Mouse (Mus musculus): ENCODE results near the gene Borcs7. TPM values are rescaled to one million over a fixed set of nuclear protein-coding genes. Genes with fewer than 3 reads are reported as not detected.
"Not testable (repeated sequence)": the region's sequence is repeated elsewhere in the genome, so short reads cannot be mapped to it uniquely, and the experiment has no call there.

Gene Borcs7
- total RNA-seq, 2 experiments from 2014 or later: 15.8 to 17.7 TPM

DNA sequence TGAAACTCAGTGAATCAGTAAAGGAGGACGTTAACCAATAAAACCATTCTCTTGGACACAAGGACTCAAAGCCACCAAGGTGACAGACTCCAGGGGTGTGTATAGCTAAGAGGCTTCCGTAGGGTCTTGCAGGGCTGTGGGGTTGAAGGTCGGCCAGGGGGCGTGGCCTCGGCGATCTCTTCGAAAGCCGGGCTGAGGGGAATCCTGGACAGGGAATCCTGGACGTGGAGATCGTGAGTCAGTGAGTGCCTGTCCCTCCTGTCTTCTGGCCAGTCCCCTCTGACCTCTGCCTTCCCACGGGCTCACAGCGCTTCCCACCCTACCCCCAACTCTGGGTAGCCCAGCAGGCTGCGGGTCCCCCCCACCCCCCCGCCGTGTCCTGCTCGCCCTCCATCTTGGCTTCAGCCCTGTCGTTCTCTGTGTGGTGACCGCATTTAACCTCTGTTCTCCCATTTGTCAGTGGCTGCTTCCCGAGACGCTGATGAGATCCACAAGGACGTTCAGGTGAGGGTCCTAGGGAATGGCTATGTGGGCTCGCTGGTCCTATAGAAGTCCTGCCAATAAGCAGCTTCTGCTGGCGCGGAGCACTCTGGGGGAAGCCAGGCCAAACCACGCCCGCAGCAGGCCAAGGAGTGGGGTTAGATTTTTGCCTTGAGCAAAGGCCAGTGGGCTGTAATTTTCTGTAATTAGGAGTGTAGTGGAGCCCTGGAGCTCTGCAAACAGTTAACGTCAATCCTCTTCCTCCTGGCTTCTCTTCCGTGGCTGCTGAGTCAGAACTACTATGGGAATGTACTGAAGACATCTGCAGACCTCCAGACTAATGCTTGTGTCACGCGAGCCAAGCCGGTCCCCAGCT, 17.8 kb downstream of the Borcs7 start, which contains the start of gene As3mt:
As3mt (plus strand) TSS at position 163 of the 856 bp plus-strand sequence.
- DNase-seq: peak; percentile 70
- intact Hi-C loops (cut with DNase I): no loop called here

DNA sequence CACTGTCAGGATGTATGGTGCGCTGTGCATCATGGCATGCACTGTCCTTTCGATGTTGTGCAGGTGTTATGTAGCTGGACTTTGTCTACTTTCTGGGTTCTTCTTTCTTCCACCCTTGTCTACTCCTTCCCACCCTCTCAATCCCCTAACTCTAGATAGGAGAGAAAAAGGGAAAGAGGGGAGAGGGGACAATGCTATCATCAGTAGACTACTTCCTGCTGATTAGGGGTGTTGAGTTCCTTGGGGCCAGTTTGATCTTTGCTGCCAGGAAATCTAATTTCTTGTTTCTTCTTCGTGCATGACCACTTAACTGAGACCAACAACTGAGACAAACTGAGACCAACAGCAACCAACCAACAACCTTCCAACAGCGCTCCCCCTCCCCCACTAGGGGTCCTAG, 20.9 kb downstream of the Borcs7 start:
- intact Hi-C loops (cut with DNase I): no loop called here
- DNase-seq: no peak

DNA sequence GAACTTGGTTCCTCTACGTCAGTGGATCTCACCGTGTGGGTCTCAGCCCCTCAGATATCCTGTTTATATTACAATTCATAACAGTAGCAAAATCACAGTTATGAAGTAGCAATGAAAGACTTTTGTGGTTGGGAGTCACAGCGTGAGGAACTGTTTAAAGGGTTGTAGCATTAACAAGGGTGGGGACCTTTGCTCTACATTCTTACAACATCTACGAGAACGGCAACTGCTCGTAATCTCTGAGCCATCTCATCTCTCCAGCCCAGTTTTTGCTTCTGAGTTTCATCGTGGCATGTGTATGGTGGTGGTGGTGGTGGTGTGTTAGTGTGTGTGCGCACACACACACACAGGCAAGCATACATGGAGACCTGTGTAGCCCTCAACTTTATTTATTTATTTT, 24.5 kb downstream of the Borcs7 start:
- intact Hi-C loops (cut with DNase I): no loop called here
- DNase-seq: no peak

DNA sequence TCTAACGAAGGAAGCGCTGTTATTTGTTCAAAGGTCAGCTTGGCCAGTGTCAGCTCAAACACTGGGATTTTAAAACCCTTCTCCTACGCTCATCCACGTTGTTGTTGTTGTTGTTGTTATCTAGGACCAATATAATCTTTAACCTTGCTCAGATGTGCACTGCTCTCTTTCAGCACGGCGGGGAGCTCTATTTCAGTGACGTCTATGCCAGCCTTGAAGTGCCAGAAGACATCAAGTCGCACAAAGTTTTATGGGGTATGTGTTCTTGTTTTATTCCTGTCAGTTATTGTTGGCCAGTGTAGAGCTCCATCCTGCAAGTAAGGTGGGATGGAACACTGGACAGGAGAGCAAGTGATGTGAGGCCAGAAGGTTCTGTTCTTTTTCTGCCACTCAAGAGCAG, 25.3 kb downstream of the Borcs7 start:
- DNase-seq: no peak
- intact Hi-C loops (cut with DNase I): no loop called here

DNA sequence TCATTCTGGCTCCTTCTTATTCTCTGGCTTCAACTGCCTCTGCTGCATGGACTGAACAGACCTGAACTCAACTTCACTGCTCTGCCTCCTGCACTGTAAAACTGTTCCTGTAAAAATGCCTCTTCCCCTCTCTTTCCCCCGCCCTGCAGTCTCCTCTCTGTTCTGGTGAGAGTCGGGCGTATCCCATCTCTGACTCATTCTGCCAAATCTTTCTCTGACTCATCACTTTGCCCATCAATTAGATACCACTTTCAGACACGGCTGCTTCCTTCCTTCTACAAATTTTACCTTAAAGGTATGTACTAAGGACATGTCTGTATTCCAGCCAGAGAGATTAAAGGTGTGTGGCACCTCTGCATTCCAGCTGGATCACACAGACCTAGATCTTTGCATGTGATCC, 28.4 kb downstream of the Borcs7 start:
- DNase-seq: no peak
- intact Hi-C loops (cut with DNase I): no loop called here

DNA sequence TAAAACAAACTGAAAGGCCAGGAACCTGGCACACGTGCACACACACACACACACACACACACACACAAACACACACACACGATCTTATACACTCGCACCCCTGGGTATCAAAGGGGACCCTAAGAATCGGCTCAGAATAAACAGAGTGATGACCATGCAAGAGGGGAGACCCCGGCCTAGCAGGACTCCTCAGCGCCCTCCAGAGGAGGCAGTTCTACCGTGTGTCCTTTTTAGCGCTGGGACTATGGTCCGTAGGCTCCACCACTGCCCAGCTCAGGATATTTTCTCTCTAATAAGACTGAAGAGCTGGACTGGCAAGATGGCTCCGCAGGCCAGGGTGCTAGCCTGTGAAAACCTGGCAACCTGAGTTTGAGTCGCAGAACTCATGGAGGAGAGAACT, 34.7 kb downstream of the Borcs7 start:
- intact Hi-C loops (cut with DNase I): no loop called here
- DNase-seq: no peak

DNA sequence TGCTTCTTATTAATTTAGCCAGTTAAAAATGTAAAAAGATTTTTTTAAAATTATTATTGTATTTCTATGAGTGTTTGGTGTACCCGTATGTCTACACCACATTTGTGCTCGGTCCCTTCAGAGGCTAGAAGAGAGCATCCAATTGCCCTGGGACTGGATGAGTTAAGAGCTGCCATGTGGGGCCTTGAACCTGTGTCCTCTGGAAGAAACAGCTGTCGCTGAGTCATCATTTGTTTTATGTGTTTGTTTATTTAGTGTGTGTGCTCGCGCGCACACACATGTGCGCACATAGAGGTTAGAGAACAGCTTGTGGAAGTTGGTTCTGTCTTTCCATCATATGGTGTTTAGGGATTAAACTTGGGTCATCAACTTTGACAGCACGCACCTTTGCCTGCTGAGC, 36.4 kb downstream of the Borcs7 start:
- no peak for DNase-seq
- intact Hi-C loops (cut with DNase I): no loop called here

DNA sequence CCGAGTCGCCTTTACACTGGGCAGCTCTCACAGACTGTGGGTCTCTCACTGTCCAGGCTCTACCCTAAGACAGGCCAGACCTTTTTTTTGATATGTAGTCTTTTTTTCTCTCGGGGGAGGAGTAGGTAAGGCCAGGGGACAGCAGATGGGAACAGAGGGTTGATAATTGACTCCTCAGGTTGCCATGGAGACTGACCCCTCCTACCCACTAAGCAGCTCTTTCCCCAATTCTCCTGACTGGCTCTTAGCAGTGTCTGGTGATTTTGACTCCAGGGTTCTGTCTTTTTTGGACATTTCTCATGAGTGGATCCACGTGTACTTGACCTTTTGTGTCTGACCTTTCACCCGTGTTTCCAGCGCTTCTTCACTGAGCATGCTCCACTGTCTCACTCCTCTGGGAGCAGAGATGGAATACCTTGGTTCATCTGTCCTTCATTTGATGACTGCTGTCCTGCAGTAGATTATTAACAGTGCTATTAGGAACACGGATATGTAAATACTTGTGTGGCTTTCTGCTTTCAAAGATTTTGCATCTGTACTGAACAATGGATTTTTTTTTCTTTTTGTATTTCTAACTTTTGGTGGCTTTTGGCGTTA, 37.5 kb downstream of the Borcs7 start:
- intact Hi-C loops (cut with DNase I): no loop called here
- peak; percentile 56 for DNase-seq

DNA sequence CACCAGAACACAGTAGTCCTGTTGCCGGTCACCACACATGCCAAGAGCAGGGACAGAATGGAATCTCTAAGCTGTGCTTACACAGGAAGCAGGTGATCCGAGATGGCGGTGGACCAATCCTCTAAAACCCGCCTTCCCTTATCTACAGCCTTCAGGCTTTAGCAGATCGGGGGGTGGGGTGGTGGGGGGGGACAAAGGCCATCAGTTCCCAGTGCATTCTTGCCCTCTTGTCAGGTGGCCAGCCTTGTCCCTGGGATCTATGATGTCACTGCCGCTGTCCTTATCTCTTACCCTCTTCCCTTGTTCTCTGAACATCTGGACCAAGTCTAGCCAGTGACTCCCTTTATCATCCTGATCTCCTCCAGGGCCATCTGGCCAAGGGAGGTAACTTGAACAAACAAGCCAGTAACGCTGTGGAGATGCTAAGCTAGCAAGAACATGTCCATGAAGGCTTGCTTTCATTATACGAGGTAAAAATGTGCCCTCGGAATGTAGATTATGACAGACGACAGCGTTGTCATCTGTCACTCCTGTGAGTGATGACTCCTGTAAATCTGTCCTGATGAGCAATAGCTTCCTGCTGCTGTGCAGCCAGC, 38.3 kb downstream of the Borcs7 start:
- intact Hi-C loops (cut with DNase I): no loop called here
- no peak for DNase-seq

DNA sequence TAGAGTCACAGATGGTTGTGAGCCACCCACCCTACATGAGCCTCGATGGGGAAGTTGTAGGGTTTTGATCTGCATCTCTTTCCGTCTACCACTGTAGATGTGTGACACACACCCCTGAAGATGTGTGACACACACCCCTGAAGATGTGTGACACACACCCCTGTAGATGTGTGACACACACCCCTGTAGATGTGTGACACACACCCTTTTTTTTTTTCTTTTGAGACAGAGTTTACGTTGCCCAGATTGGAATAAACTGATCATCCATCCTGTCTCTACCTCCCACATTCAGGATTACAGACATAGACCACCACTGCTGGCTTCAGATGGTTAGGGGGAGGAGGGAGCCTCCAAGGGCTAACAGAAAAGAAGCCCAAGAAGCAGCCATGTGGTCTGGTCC, 39.2 kb downstream of the Borcs7 start:
- no peak for DNase-seq

DNA sequence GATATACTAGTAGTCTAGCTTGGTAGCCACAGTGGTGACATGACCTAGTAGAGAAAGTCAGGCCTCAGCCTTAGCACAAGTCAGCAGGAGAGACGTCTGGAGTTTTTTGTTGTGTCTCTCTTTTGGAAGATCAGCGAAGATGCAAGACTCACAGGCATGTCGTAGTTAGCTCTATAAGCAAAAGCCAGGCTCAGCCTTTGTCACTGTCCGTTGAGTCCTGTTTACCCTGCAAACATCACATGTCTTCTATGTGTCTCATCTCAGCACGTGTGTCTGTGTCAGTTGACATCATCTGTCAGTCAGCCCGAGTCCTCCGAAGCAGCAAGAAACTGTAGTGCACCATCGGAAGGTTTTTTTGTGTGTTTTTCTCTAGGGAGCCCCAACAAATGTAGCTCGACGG, 41.6 kb downstream of the Borcs7 start:
- intact Hi-C loops (cut with DNase I): no loop called here
- DNase-seq: no peak

More for the DNA sequence above, 39.2 kb downstream of the Borcs7 start:
- intact Hi-C loops (cut with DNase I): no loop called here

DNA sequence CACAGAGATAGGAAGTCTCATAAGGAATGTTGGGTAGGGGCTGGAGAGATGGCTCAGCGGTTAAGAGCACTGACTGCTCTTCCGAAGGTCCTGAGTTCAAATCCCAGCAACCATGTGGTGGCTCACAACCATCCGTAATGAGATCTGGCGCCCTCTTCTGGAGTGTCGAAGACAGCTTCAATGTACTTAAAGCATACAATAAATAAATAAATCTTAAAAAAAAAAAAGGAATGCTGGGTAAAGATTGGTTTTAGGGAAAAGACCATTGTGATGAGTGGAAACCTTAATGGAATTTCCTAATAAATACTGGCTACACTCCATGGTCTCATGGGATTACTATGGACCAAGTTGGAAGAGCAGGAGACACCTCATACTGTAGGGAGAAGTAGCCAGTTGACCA, 43.0 kb downstream of the Borcs7 start:
- DNase-seq; intact Hi-C loops (cut with DNase I): not testable (repeated sequence)

DNA sequence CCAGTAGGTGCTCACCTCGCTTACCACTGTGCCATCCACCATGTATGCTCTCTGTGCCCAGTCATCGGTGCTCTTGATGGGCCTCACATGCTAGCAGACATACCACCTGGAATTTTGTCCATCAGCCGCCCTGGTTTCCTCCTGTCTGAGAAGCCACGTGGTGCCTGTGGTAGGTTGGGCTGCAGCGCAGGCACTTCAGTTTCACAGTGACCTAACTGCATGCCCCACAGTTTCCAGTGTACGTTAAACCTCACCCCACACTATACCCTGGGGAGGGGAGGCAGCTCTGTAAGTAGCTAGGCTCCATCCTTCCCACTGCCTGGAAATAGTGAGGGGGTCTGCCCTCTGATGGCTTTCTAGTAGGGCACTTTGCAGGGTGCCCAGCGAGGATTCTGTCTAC, 43.9 kb downstream of the Borcs7 start:
- DNase-seq: no peak
- intact Hi-C loops (cut with DNase I): no loop called here

DNA sequence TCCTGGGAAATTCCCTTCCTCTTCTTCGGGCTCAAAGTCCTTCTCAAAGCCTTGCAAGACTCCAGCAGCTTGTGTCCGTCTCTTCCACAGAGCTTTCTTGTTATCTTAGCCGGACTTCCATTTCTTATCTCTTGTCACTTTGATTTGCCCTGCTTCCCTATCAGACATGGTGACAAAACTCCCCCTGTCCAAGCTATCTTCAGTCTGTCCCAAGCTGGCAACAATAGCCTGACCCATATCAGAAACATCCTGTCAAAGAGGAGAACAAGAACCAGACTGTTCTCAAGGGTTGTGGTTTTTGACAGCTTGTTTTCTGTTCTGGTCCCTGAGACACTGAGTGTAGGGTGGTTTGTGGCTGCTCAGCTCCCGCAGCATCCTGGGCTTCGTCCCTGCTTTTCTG, 45.5 kb downstream of the Borcs7 start:
- DNase-seq: no peak

DNA sequence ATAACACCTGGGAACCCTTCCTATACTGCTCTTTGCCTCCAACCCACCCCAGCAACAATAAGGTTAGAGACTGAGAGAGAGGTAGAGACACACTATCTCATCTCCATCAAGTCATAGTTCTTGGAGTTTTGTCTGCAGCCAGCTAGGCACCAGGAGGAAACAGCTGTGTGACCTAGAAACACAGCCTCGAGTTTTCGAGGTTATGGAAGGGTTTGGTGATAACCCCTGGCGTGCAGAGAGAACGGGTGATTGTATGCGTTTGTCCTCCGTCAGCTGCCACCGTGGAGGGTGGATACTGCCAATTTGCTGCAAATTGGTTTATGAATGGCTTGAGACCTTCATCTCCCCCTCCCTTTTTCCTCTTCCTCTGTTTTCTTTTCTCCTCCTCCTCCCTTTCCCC, 47.4 kb downstream of the Borcs7 start:
- intact Hi-C loops (cut with DNase I): no loop called here
- no peak for DNase-seq

More for the DNA sequence above, 45.5 kb downstream of the Borcs7 start:
- intact Hi-C loops (cut with DNase I): no loop called here

DNA sequence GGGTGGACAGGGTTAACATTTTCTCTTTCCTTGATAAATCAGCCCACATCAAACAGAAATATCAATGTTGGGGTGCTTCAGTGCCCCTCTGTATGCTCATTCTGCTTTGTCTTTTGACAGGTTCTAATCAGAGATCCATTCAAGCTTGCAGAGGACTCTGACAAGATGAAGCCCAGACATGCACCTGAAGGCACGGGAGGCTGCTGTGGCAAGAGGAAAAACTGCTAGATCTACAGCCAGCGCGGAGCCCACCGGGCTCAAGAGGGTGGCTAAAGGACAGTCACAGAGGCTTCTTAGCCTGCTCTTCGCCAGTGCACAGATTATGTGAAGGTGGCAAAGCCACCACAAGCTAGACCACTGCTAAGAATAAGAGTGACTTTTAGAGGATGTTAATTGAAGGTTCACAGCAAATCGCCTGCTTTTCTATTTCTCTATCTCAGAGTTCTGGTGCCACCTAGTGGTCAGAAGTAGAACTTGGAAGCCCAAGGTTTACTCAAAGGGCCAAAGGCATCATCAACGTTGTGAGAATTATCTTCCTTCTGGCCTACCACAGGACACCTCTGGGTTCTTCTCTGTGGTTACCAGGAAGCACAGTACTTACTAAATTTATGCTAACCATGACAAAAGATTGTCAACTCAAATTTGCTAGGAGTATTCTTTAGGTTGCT, 50.8 kb downstream of the Borcs7 start:
- DNase-seq: peak; percentile 59
- intact Hi-C loops (cut with DNase I): loop anchor here (2.0 kb wide), 2 partner anchors 70 to 152 kb away; no protein-coding TSS in a partner anchor

DNA sequence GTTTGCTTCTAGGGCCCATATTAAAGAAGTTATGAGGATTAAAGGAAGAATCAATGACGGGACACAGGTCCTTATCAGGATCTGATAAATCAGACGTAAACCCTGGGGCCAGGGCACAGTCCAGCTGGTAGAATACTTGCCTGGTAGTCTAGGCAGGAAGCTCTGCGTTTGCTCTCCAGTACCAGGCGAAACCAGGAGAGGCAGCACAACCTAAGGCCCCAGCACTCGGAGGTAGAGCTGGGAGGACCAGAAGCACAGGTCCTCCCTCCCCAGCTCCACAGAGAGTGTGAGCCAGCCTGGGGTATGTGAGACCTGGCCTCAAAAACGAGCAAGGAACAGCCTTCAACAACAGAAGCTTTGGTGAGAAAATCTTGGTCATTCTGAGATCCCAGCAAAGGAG, 51.9 kb downstream of the Borcs7 start:
- intact Hi-C loops (cut with DNase I): loop anchor here (2.0 kb wide), 2 partner anchors 71 to 153 kb away; no protein-coding TSS in a partner anchor
- no peak for DNase-seq

DNA sequence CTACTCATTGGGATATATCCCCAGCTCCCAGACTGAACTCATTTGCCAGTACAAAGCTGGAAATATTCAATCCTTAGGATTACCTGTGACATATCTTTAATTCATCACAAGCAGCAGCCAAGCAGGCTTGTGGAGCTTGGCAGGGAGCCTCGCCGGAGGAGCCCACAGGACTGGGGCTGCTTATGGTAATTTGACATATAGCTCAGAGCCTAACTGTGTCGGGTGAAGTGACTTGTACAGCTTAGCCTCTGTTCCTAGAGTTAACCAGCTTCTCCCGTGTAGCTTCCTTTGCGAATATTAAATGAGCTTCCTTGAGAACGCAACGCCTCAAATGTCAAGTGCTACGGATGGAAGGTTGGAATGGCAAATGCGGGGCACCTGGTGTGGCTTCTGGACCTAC, 55.0 kb downstream of the Borcs7 start:
- DNase-seq: no peak
- intact Hi-C loops (cut with DNase I): no loop called here

DNA sequence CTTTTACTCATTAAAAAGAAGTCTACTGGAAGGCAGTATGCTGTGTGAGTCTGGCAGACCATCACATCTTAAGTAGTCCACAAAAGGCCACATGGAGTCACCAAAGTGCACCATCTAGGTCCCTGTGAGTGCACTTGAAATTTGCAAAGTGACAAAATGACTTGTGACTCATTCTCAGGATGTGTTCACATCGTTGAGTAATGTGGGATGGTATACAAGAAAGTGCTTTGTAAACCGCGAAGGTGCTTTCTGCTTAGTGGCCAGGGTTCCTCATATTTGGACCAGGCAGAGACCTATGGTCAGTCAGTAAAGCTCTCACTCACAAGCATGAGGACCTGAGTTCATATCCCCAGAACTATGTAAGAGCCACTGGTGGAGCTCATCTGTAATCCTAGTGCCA, 58.1 kb downstream of the Borcs7 start:
- intact Hi-C loops (cut with DNase I): no loop called here
- no peak for DNase-seq

DNA sequence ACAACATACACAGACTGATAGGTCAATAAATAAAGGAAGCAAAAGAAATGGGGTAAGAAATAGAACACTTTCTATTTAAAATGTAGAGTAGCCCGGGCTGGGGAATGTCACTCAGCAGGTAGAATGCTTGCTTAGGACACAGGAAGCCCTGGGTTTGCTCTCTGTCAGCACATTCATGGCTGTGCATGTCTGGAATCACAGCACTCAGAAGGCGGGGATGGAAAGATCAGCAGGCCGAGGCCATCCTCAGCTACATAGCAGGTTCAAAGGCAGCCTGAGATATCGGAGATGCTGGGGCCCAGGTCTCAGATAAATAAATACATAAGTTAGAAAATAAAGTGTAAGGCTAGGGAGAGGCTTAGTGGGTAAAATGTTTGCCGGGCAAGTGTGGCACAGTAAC, 62.5 kb downstream of the Borcs7 start:
- intact Hi-C loops (cut with DNase I): no loop called here
- no peak for DNase-seq
